Mouse (Mus musculus): ENCODE results near the gene Insl3.

- TF ChIP-seq CTCF (conservative IDR thresholded peaks at IDR 0.05; ENCODE audit: insufficient read depth, insufficient read length, low read depth, low read length) = no peak
- no peak for TF ChIP-seq POLR2A (IDR thresholded peaks at IDR 0.05; ENCODE audit: low read depth, low read length)
Observed at GRCm38 (mm10) chr8:71667256-71667655, 21.8 kb upstream of the Insl3 start.

Data from kidney, adult 2 months (tissue).